Mouse (Mus musculus) kidney, adult 2 months (tissue): ENCODE results near the gene Map4k2.

ENCODE experiments used
- CTCF ChIP-seq: fragments of 200-500 bp; conservative IDR thresholded peaks from 2 replicates; pipeline ENCODE4 v1.5.1; 2011; ENCODE audit warnings: low read depth, mild to moderate bottlenecking, control low read depth, low read length, moderate library complexity, mixed read lengths; ENCODE audit not compliant: insufficient read depth, insufficient read length
- POLR2A ChIP-seq: fragments of 200-500 bp; IDR thresholded peaks from one replicate; pipeline ENCODE4 v1.6.1; 2011; ENCODE audit warnings: low read depth, low read length, control low read depth

DNA sequence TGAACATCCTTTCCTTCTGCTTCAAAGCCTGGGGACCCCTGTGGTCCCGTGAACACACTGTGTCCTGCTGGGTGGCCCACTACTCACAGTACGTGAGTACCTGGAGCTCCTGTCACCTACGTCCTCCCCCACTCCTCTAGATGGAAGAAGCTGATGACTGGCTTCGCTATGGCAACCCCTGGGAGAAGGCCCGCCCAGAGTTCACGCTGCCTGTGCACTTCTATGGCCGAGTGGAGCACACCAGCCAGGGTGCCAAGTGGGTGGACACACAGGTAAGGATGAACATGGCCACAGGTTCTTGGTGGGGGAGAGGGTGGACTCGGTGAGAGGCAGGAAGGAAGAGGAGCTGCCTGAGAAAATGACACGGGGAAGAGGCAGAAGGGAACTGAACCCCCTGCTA is 45.3 kb downstream of the Map4k2 start:
- TF ChIP-seq POLR2A, result no peak
- TF ChIP-seq CTCF, result no peak
